Mouse (Mus musculus) spleen, adult 2 months (tissue): ENCODE measurements around the gene Rnft1.

Experiments used
- CTCF ChIP-seq: fragments of 200-500 bp; IDR thresholded peaks from 2 replicates; pipeline ENCODE4 v1.5.1; 2011; ENCODE audit warnings: mild to moderate bottlenecking, inconsistent platforms; ENCODE audit not compliant: insufficient read depth, insufficient read length, insufficient replicate concordance; ENCODE audit errors: extremely low read depth
- POLR2A ChIP-seq: fragments of 200-500 bp; IDR thresholded peaks from 2 replicates; pipeline ENCODE4 v1.6.1; 2011; ENCODE audit warnings: low read depth, low read length, inconsistent platforms

- TF ChIP-seq CTCF (no peak), POLR2A (no peak)
Observed at GRCm38 (mm10) chr11:86519751-86520150, 35.3 kb downstream of the Rnft1 start.
